Mouse (Mus musculus) frontal cortex, postnatal 14 days (tissue): ENCODE results near the gene Kcna2.

Experiments
- DNase-seq, 2 experiments: peaks; one replicate each; pipeline ENCODE4 v3.0.0; 2022; ENCODE audit warnings: low spot score in 2 of 2

The Kcna2 gene

GRCm38 (mm10) chr3:107100811-107101455 lies at the start of gene Kcna2:
TSS of gene Kcna2 (plus strand) at chr3:107101146.
- DNase-seq, result no peak

GRCm38 (mm10) chr3:107061468-107061867 lies 39.5 kb upstream of the Kcna2 start:
- DNase-seq, result no peak

GRCm38 (mm10) chr3:107062771-107063170 lies 38.2 kb upstream of the Kcna2 start:
- no peak for DNase-seq

- no peak for DNase-seq
These were observed 35.3 kb upstream of the Kcna2 start for GRCm38 (mm10) chr3:107065510-107066095.

- no peak for DNase-seq
These were observed 34.6 kb upstream of the Kcna2 start for GRCm38 (mm10) chr3:107066165-107066850.

GRCm38 (mm10) chr3:107067245-107067644 lies 33.7 kb upstream of the Kcna2 start:
- no peak for DNase-seq

GRCm38 (mm10) chr3:107073863-107074262 lies 27.1 kb upstream of the Kcna2 start:
- DNase-seq, result no peak

GRCm38 (mm10) chr3:107075705-107076104 lies 25.2 kb upstream of the Kcna2 start:
- DNase-seq, result no peak

- no peak for DNase-seq
These were observed 24.3 kb upstream of the Kcna2 start for GRCm38 (mm10) chr3:107076658-107077057.

- DNase-seq, result no peak
These were observed 23.8 kb upstream of the Kcna2 start for GRCm38 (mm10) chr3:107077101-107077500.

GRCm38 (mm10) chr3:107080803-107081202 lies 20.1 kb upstream of the Kcna2 start:
- DNase-seq, result no peak

GRCm38 (mm10) chr3:107081227-107081626 lies 19.7 kb upstream of the Kcna2 start:
- no peak for DNase-seq

- DNase-seq, result no peak
These were observed 16.4 kb upstream of the Kcna2 start for GRCm38 (mm10) chr3:107084586-107084985.

GRCm38 (mm10) chr3:107087410-107087809 lies 13.5 kb upstream of the Kcna2 start:
- no peak for DNase-seq

GRCm38 (mm10) chr3:107088820-107089219 lies 12.1 kb upstream of the Kcna2 start:
- no peak for DNase-seq

- DNase-seq, result no peak
These were observed 11.5 kb upstream of the Kcna2 start for GRCm38 (mm10) chr3:107089475-107089874.

- DNase-seq, result no peak
These were observed 10.9 kb upstream of the Kcna2 start for GRCm38 (mm10) chr3:107090001-107090400.

GRCm38 (mm10) chr3:107090403-107091150 lies 10.4 kb upstream of the Kcna2 start:
- no peak for DNase-seq

- DNase-seq, result no peak
These were observed 6.9 kb upstream of the Kcna2 start for GRCm38 (mm10) chr3:107094028-107094427.

GRCm38 (mm10) chr3:107096269-107096731 lies 4.6 kb upstream of the Kcna2 start:
- DNase-seq, result no peak

- DNase-seq, result no peak
These were observed 1.1 kb upstream of the Kcna2 start for GRCm38 (mm10) chr3:107099866-107100265.

GRCm38 (mm10) chr3:107101456-107101786 lies 475 bp downstream of the Kcna2 start:
- no peak for DNase-seq
